Mouse (Mus musculus) embryonic fibroblast, embryonic 13.5 days (primary cell): ENCODE data around the gene Gm7694.

ENCODE experiments used
- CTCF ChIP-seq: IDR thresholded peaks from 2 replicates; pipeline ENCODE4 v1.5.1; 2011; ENCODE audit warnings: mild to moderate bottlenecking, control low read depth, low read length, moderate library complexity, borderline replicate concordance; ENCODE audit not compliant: insufficient read depth
- POLR2A ChIP-seq: IDR thresholded peaks from 2 replicates; pipeline ENCODE4 v1.6.1; 2011; ENCODE audit warnings: low read depth, mild to moderate bottlenecking, control low read depth, low read length, moderate library complexity

- no peak for TF ChIP-seq CTCF
- no peak for TF ChIP-seq POLR2A
Observed at GRCm38 (mm10) chr1:170353335-170353734, 47.2 kb upstream of the Gm7694 start.
